Mouse (Mus musculus) G1E (cell line): ENCODE measurements around the gene Flywch2. TPM values are rescaled to one million over a fixed set of nuclear protein-coding genes. Genes with fewer than 3 reads are reported as not detected.

Experiments used
- ATAC-seq: 2 replicates; pipeline ENCODE4 v1.8.0; 2016; ENCODE audit warnings: mild to moderate bottlenecking; ENCODE audit not compliant: insufficient number of reproducible peaks, poor library complexity, low FRiP score, severe bottlenecking; ENCODE audit errors: extremely low read depth
- DNase-seq: peaks from one replicate; pipeline ENCODE4 v3.0.0; 2012; ENCODE audit warnings: low spot score
- H3K27me3 ChIP-seq: 2 replicates; pipeline ENCODE4 v1.6.1; 2012; ENCODE audit warnings: mild to moderate bottlenecking, low read length, inconsistent platforms; ENCODE audit not compliant: insufficient read depth
- H3K36me3 ChIP-seq: replicated peaks from 2 replicates; pipeline ENCODE3; 2012; ENCODE audit warnings: mild to moderate bottlenecking, inconsistent platforms
- H3K4me1 ChIP-seq: 2 replicates; pipeline ENCODE4 v1.6.1; 2012; ENCODE audit warnings: low read depth, low read length, inconsistent platforms, mixed read lengths; ENCODE audit not compliant: insufficient read depth
- H3K4me3 ChIP-seq: 2 replicates; pipeline ENCODE4 v1.5.1; 2012; ENCODE audit warnings: low read depth, mild to moderate bottlenecking, inconsistent platforms, low read length, moderate library complexity, mixed read lengths
- H3K9me3 ChIP-seq: replicated peaks from 2 replicates; pipeline ENCODE4 v1.6.1; 2012; ENCODE audit warnings: inconsistent platforms
- CTCF ChIP-seq: IDR thresholded peaks from 2 replicates; pipeline ENCODE4 v1.5.1; 2012; ENCODE audit warnings: low read depth, low read length, inconsistent platforms, mixed read lengths
- GATA1 ChIP-seq: IDR thresholded peaks from 2 replicates; pipeline ENCODE4 v1.6.1; 2012; ENCODE audit warnings: borderline replicate concordance, low read length, inconsistent platforms, mixed read lengths
- GATA2 ChIP-seq: IDR thresholded peaks from 2 replicates; pipeline ENCODE4 v1.6.1; 2012; ENCODE audit warnings: low read depth, low read length, inconsistent platforms, borderline replicate concordance
- POLR2AphosphoS5 ChIP-seq: IDR thresholded peaks from 2 replicates; pipeline ENCODE4 v1.6.1; 2012; ENCODE audit warnings: low read depth, low read length, inconsistent platforms; ENCODE audit not compliant: insufficient replicate concordance
- TAL1 ChIP-seq: conservative IDR thresholded peaks from 2 replicates; pipeline ENCODE4 v1.6.1; 2012; ENCODE audit warnings: low read depth, low read length, inconsistent platforms, mixed read lengths
- polyA plus RNA-seq: library from polyadenylated mRNA; stranded (reverse); fragments of >175 nt; gene quantifications from 2 replicates; pipeline ENCODE4 v1.2.3, GENCODE M21; 2012
- total RNA-seq, 2 experiments: library from RNA; stranded (forward) in 1 of 2; stranded (reverse) in 1 of 2; fragments of 200-1000 nt in 1 of 2; fragments of >200 nt in 1 of 2; fragmentation: Nextera tagmentation in 1 of 2; gene quantifications; 2 replicates each; pipeline ENCODE4 v1.2.3; 2014 to 2017

Gene Flywch2
- total and polyA plus RNA-seq, 3 experiments = not detected

DNA sequence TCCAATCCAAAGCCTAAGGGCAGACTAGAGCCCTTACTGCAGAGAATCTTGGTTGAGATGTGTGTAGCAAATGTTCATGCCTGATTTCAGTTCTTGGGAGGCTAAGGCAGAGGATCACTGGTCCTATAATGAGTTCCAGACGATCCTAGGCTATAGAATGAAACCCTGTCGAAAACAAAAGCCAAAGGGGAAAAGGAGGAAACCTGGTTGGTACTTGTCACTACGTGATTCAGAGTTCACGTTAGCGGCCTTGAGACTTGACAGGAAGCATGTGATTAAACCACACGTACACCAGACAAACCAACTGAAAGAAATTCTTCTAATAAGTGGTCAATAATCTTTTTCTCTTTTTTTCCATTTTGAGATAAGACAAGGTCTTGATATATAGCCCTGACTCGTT, 11.4 kb upstream of the Flywch2 start:
- ATAC-seq (no peak), DNase-seq (no peak)
- Histone ChIP-seq H3K4me3 (no peak overlapping the region), H3K4me1 (peaks cover 5% of the 10 kb centered on the region), H3K27me3 (peaks cover 10% of the 10 kb centered on the region), H3K36me3 (no peaks in the 10 kb centered on the region), H3K9me3 (no peaks in the 10 kb centered on the region)
- no peak for TF ChIP-seq POLR2AphosphoS5
- TF ChIP-seq GATA1 = no peak
- TF ChIP-seq GATA2 = no peak
- TF ChIP-seq TAL1 = no peak
- no peak for TF ChIP-seq CTCF

DNA sequence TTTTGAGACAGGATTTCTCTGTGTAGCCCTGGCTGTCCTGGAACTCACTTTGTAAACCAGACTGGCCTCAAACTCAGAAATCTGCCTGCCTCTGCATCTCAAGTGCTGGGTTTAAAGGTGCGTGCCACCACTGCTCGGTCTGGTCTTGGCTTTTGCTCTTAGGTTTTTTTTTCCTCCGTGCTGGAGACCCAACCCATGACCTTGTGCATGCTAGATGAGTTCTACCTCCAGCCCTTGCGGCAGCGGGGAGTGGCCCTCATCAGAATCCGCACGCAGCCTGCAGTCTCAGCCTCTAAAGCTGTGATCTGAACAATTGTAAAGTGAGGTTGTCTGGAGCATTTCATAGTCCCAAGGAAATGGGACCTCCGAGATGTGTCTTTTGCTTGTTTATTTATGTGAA, 9.4 kb upstream of the Flywch2 start:
- TF ChIP-seq POLR2AphosphoS5 (no peak), TAL1 (no peak), CTCF (no peak), GATA2 (no peak), GATA1 (no peak)
- H3K9me3 ChIP-seq = no peaks in the 10 kb centered on the region
- H3K4me1 ChIP-seq = no peaks in the 10 kb centered on the region
- H3K27me3 ChIP-seq = peaks cover 26% of the 10 kb centered on the region
- DNase-seq (no peak), ATAC-seq (no peak)
- H3K36me3 ChIP-seq = no peaks in the 10 kb centered on the region
- no peak overlapping the region for H3K4me3 ChIP-seq

DNA sequence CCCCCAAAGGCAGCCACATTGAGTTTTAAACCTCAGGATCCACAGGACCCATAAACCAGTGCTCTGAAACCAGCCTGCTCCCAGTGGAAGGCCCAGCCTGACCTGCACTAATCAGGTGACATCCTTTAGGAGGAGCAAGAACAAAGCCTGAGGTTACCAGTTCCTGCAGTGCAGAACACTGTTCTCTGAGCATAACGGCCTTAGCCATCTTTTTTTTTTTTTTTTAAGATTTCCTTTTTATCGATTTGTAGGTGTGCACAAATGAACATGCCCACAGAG, 5.1 kb upstream of the Flywch2 start:
- ATAC-seq (no peak), DNase-seq (no peak)
- Histone ChIP-seq H3K4me3 (no peak overlapping the region), H3K4me1 (no peaks in the 10 kb centered on the region), H3K9me3 (no peaks in the 10 kb centered on the region), H3K27me3 (peaks cover 38% of the 10 kb centered on the region), H3K36me3 (no peaks in the 10 kb centered on the region)
- TF ChIP-seq CTCF (no peak), GATA2 (no peak), POLR2AphosphoS5 (no peak), GATA1 (no peak), TAL1 (no peak)

DNA sequence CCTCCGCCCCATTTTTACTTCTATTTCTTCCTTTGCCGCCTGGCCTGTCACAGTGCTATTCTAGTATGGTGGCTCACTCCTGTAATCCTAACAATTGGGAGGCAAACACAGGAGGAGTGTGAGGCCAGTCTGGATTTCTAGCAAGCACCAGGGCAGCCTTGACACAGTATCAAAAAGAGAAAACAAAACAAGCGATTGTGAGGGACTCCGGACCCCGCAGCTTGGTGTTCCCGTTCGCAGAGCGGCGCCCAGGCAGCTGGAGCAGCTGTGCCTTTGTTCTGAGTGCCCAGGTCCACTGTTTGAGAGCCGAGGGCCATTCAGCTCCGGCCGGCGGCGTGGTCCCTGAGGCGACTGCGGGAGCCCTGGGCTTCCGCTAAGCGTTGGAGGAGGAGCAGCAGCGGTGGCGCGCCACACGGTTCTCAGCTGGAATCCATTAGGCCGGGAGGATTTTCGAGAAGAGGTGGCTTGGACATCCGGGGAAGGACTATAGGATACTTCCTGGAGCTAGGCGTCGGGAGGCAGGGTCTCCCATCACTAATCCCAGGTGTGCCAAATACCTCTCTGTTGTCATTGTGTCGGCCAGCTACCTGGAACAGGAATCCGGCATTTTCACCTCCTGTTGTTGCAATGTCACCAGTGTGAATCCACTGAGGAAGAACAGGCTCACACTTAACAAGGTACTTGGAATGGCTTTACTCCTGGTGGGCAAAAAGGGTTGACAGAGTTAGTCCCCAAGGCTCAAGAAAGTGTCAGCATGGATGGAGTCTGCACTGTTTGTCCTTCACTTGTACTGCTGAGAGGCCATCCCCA, 4.6 kb upstream of the Flywch2 start, which contains the start of gene Srrm2:
Gene Srrm2, plus strand, starts transcription at position 264 of the 810 bp plus-strand sequence.
- DNase-seq = no peak
- Histone ChIP-seq H3K9me3 (no peaks in the 10 kb centered on the region), H3K4me1 (no peaks in the 10 kb centered on the region), H3K4me3 (no peak within 1 kb of the TSS), H3K36me3 (no peaks in the 10 kb centered on the region), H3K27me3 (peaks cover 44% of the 10 kb centered on the region)
- no peak for TF ChIP-seq CTCF
- TF ChIP-seq GATA2 = no peak
- no peak for TF ChIP-seq GATA1
- no peak for TF ChIP-seq TAL1
- TF ChIP-seq POLR2AphosphoS5 = no peak
- ATAC-seq = no peak

GRCm38 (mm10) chr17:23789749-23790268, 3.9 kb upstream of the Flywch2 start:
- no peaks in the 10 kb centered on the region for H3K4me1 ChIP-seq
- no peak for DNase-seq
- H3K27me3 ChIP-seq = peaks cover 45% of the 10 kb centered on the region
- TF ChIP-seq CTCF (no peak), TAL1 (no peak), POLR2AphosphoS5 (no peak), GATA2 (no peak), GATA1 (no peak)
- no peaks in the 10 kb centered on the region for H3K9me3 ChIP-seq
- no peak for ATAC-seq
- H3K36me3 ChIP-seq = no peaks in the 10 kb centered on the region
- H3K4me3 ChIP-seq = no peak overlapping the region

- no peak for ATAC-seq
- Histone ChIP-seq H3K4me3 (no peak overlapping the region), H3K4me1 (no peaks in the 10 kb centered on the region), H3K27me3 (peaks cover 48% of the 10 kb centered on the region), H3K9me3 (no peaks in the 10 kb centered on the region), H3K36me3 (no peaks in the 10 kb centered on the region)
- DNase-seq = no peak
- TF ChIP-seq TAL1 (no peak), GATA2 (no peak), POLR2AphosphoS5 (no peak), GATA1 (no peak), CTCF (no peak)
Measured at GRCm38 (mm10) chr17:23788973-23789372, 3.1 kb upstream of the Flywch2 start.

- H3K4me3 ChIP-seq = no peak overlapping the region
- TF ChIP-seq GATA2 (no peak), GATA1 (no peak), POLR2AphosphoS5 (no peak), CTCF (no peak), TAL1 (no peak)
- no peaks in the 10 kb centered on the region for H3K36me3 ChIP-seq
- no peaks in the 10 kb centered on the region for H3K9me3 ChIP-seq
- H3K27me3 ChIP-seq = peaks cover 43% of the 10 kb centered on the region
- ATAC-seq (no peak), DNase-seq (no peak)
- no peaks in the 10 kb centered on the region for H3K4me1 ChIP-seq
Measured at GRCm38 (mm10) chr17:23786510-23786931, 640 bp upstream of the Flywch2 start.
